In the genomic region with DNA sequence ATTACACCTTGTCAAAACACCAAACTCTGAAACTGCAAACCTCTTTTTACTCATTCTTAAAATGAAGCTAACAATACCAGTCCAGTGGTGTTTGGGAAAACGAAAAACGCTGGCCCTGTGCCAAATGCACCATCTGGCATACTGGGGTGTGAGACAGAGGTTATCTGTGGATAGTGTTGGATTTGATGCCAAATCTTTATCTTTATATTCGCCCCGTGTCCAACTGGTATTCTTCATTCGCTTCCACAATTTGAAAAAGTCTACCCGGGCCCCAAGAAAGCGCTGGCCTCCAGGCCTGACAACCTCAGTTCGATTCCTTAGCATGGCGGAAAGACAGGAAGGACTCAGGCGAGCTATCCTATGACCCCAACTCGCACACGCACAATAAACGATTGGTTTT, we compare ENCODE assay signal across 9 mouse cellular contexts. TPM values are rescaled to one million over a fixed set of nuclear protein-coding genes. Genes with fewer than 3 reads are reported as not detected.
DNase-seq lines count a peak whose midpoint lies in the region; ATAC-seq and TF ChIP-seq lines count a peak whose summit lies in the region.
"Had no signal": no experiment of that assay in that cellular context is flagged by ENCODE, and none has a peak within 500 bp of the region (broad histone marks: within the 10 kb centered on the region; RNA-seq: fewer than 3 reads in every experiment).

No protein-coding gene starts in this region.

- no peak for ATAC-seq in embryonic facial prominence, embryonic 14.5 days (ENCODE audit: low read depth)
- ATAC-seq in heart, embryonic 14.5 days (ENCODE audit: insufficient number of reproducible peaks, insufficient read depth, low FRiP score, low read depth) = no peak
- ATAC-seq in kidney, postnatal 0 days (replicated peaks; ENCODE audit: low FRiP score, low read depth) = no peak
- no peak for ATAC-seq in liver, embryonic 14.5 days (ENCODE audit: insufficient read depth)
- no peak for ATAC-seq in neural tube, embryonic 12.5 days (ENCODE audit: low FRiP score, low read depth)

- 0 out of 2 replicates have a peak, but pooled peaks cover 3% of the 10 kb centered on the region for H3K36me3 ChIP-seq in embryonic facial prominence, embryonic 14.5 days (ENCODE audit: control insufficient read depth, insufficient read depth, low read length)
- H3K36me3 ChIP-seq in heart, embryonic 14.5 days (ENCODE audit: control insufficient read depth, insufficient read depth, low read length) = no peaks in the 10 kb centered on the region
- no peaks in the 10 kb centered on the region for H3K36me3 ChIP-seq in kidney, postnatal 0 days (ENCODE audit: insufficient read depth, low read length)
- H3K36me3 ChIP-seq in liver, embryonic 14.5 days (replicated peaks; ENCODE audit: control insufficient read depth, insufficient read depth, low read depth) = peaks cover 2% of the 10 kb centered on the region; the same call in 1 of the 2 replicates
- H3K36me3 ChIP-seq in neural tube, embryonic 12.5 days = no peaks in the 10 kb centered on the region

- H3K9ac ChIP-seq in embryonic facial prominence, embryonic 14.5 days (ENCODE audit: low read depth, low read length) = peak overlapping the region; percentile 99
- H3K9ac ChIP-seq in heart, embryonic 14.5 days (ENCODE audit: low read length) = peak overlapping the region; percentile 99
- peak overlapping the region; percentile 99 for H3K9ac ChIP-seq in kidney, postnatal 0 days (ENCODE audit: low read depth, low read length)
- peak overlapping the region; percentile 98 for H3K9ac ChIP-seq in liver, embryonic 14.5 days (replicated peaks)
- H3K9ac ChIP-seq in neural tube, embryonic 12.5 days = peak overlapping the region; percentile 100

- no peaks in the 10 kb centered on the region for H3K9me3 ChIP-seq in embryonic facial prominence, embryonic 14.5 days (ENCODE audit: control insufficient read depth, low read length)
- H3K9me3 ChIP-seq in heart, embryonic 14.5 days (ENCODE audit: control insufficient read depth, low read length) = no peaks in the 10 kb centered on the region
- H3K9me3 ChIP-seq in kidney, postnatal 0 days (replicated peaks; ENCODE audit: low read length) = no peaks in the 10 kb centered on the region
- no peaks in the 10 kb centered on the region for H3K9me3 ChIP-seq in liver, embryonic 14.5 days (ENCODE audit: control insufficient read depth, low read length)
- H3K9me3 ChIP-seq in neural tube, embryonic 12.5 days = no peaks in the 10 kb centered on the region

- TF ChIP-seq CTCF in kidney, postnatal 0 days (IDR thresholded peaks at IDR 0.05; ENCODE audit: low read depth) = no peak
- no peak for TF ChIP-seq CTCF in liver, embryonic 14.5 days (IDR thresholded peaks at IDR 0.05; ENCODE audit: low read depth)

- H3K27me3 ChIP-seq in embryonic facial prominence, embryonic 14.5 days (replicated peaks; ENCODE audit: control insufficient read depth, insufficient read depth, low read length) = no peaks in the 10 kb centered on the region
- no peaks in the 10 kb centered on the region for H3K27me3 ChIP-seq in heart, embryonic 14.5 days (ENCODE audit: control insufficient read depth, insufficient read depth, low read length)
- H3K27me3 ChIP-seq in kidney, postnatal 0 days (ENCODE audit: insufficient read depth, low read length) = no peaks in the 10 kb centered on the region
- no peaks in the 10 kb centered on the region for H3K27me3 ChIP-seq in liver, embryonic 14.5 days (ENCODE audit: control insufficient read depth, insufficient read depth, low read length)
- H3K27me3 ChIP-seq in neural tube, embryonic 12.5 days (replicated peaks) = no peaks in the 10 kb centered on the region

- no peak for TF ChIP-seq EP300 in liver, embryonic 14.5 days (IDR thresholded peaks at IDR 0.05; ENCODE audit: low read depth)

- peaks cover 9% of the 10 kb centered on the region for H3K4me1 ChIP-seq in embryonic facial prominence, embryonic 14.5 days (ENCODE audit: control insufficient read depth, insufficient read depth, low read length)
- peaks cover 0 to 12% of the 10 kb centered on the region in 2 experiments; a peak in 2 of 4 replicates for H3K4me1 ChIP-seq in heart, embryonic 14.5 days (ENCODE audit: control insufficient read depth in 2 of 2, insufficient read depth in 2 of 2, low read length in 2 of 2)
- peaks cover 6% of the 10 kb centered on the region for H3K4me1 ChIP-seq in kidney, postnatal 0 days (replicated peaks; ENCODE audit: insufficient read depth, low read length)
- peaks cover 8 to 20% of the 10 kb centered on the region in 2 experiments for H3K4me1 ChIP-seq in liver, embryonic 14.5 days (replicated peaks; ENCODE audit: control insufficient read depth in 2 of 2, insufficient read depth in 2 of 2, low read length in 1 of 2)
- H3K4me1 ChIP-seq in neural tube, embryonic 12.5 days = peaks cover 18% of the 10 kb centered on the region

- peak overlapping the region; percentile 95 for H3K27ac ChIP-seq in embryonic facial prominence, embryonic 14.5 days (replicated peaks; ENCODE audit: low read depth, low read length)
- peak overlapping the region; percentile 27 to 82; a peak in 3 of 4 replicates for H3K27ac ChIP-seq in heart, embryonic 14.5 days (replicated peaks in 1 of 2; ENCODE audit: control insufficient read depth in 1 of 2, insufficient read depth in 1 of 2, low read depth in 2 of 2, low read length in 2 of 2)
- peak overlapping the region; percentile 91 for H3K27ac ChIP-seq in kidney, postnatal 0 days
- H3K27ac ChIP-seq in liver, embryonic 14.5 days = peak overlapping the region; percentile 63
- H3K27ac ChIP-seq in neural tube, embryonic 12.5 days = no peak overlapping the region

- H3K4me3 ChIP-seq in embryonic facial prominence, embryonic 14.5 days (ENCODE audit: low read depth, low read length) = peak overlapping the region; percentile 100
- H3K4me3 ChIP-seq in heart, embryonic 14.5 days (ENCODE audit: control insufficient read depth in 1 of 2, insufficient read depth in 1 of 2, low read depth in 1 of 2, low read length in 2 of 2) = peak overlapping the region; percentile 98 to 99
- H3K4me3 ChIP-seq in kidney, postnatal 0 days (replicated peaks; ENCODE audit: low read depth, low read length) = peak overlapping the region; percentile 97
- peak overlapping the region; percentile 96 to 99 for H3K4me3 ChIP-seq in liver, embryonic 14.5 days (ENCODE audit: insufficient read depth in 1 of 2, low read depth in 2 of 2, low read length in 2 of 2)
- H3K4me3 ChIP-seq in neural tube, embryonic 12.5 days = peak overlapping the region; percentile 98

- peak; percentile 47 to 48 for DNase-seq in B cell, adult 2 months
- peak; percentile 71 for DNase-seq in adrenal gland, postnatal 25 days
- DNase-seq in embryonic facial prominence, embryonic 14.5 days (ENCODE audit: low spot score) = peak; percentile 58
- peak; percentile 35 for DNase-seq in kidney, postnatal 0 days (ENCODE audit: low spot score)
- no peak for DNase-seq in liver, embryonic 14.5 days (ENCODE audit: low read depth in 3 of 3, low spot score in 3 of 3)
- peak; percentile 85 for DNase-seq in testis, postnatal 10 days (ENCODE audit: low spot score)

- under 1% methylated on average over 13 of the region's 13 CpGs for WGBS in embryonic facial prominence, embryonic 14.5 days
- WGBS in heart, embryonic 14.5 days = under 1% methylated on average over 13 of the region's 13 CpGs
- 3% methylated on average over 13 of the region's 13 CpGs for WGBS in kidney, postnatal 0 days
- 2% methylated on average over 13 of the region's 13 CpGs for WGBS in liver, embryonic 14.5 days (ENCODE audit: insufficient replicate concordance)
- 2% methylated on average over 13 of the region's 13 CpGs for WGBS in neural tube, embryonic 12.5 days

- H3K4me2 ChIP-seq in embryonic facial prominence, embryonic 14.5 days (ENCODE audit: low read depth, low read length) = peak overlapping the region; percentile 53
- peak overlapping the region; percentile 73 for H3K4me2 ChIP-seq in heart, embryonic 14.5 days (ENCODE audit: low read length)
- peak overlapping the region; percentile 56 for H3K4me2 ChIP-seq in kidney, postnatal 0 days (ENCODE audit: low read length)
- H3K4me2 ChIP-seq in liver, embryonic 14.5 days (ENCODE audit: low read depth) = peak overlapping the region; percentile 82
- peak overlapping the region; percentile 71 for H3K4me2 ChIP-seq in neural tube, embryonic 12.5 days (replicated peaks)

RNA-seq across cellular contexts. Expression of a gene that starts 1.0 kb away (rescaled TPM):
- total RNA-seq in adrenal gland, postnatal 25 days (2021) = 44.2 and 59.3 TPM in 2 replicates
- polyA plus RNA-seq in embryonic facial prominence, embryonic 14.5 days (2014; fragmentation: Nextera tagmentation; extraction: Ambion mirVana) = 48.6 and 54.1 TPM in 2 replicates
- polyA plus RNA-seq in heart, embryonic 14.5 days (2014; fragmentation: Nextera tagmentation; extraction: Ambion mirVana) = 40.0 and 45.9 TPM in 2 replicates
- polyA plus RNA-seq in kidney, postnatal 0 days (2015; fragmentation: Nextera tagmentation; extraction: Ambion mirVana) = 28.8 TPM in 2 replicates
- polyA plus RNA-seq in liver, embryonic 14.5 days (2012; rRNA removed) = 15.3 and 17.8 TPM in 2 replicates
- 12.0 and 14.0 TPM in 2 replicates for polyA plus RNA-seq in liver, embryonic 14.5 days (2014; fragmentation: Nextera tagmentation; extraction: Ambion mirVana)
- 115 and 137 TPM in 2 replicates for polyA plus RNA-seq in neural tube, embryonic 12.5 days (2016; fragmentation: Nextera tagmentation; extraction: Ambion mirVana)

RNA-seq across cellular contexts. Expression of a gene that starts 8.8 kb away (rescaled TPM):
- total RNA-seq in adrenal gland, postnatal 25 days (2021) = not detected in 2 replicates
- polyA plus RNA-seq in embryonic facial prominence, embryonic 14.5 days (2014; fragmentation: Nextera tagmentation; extraction: Ambion mirVana) = not detected in 2 replicates
- polyA plus RNA-seq in heart, embryonic 14.5 days (2014; fragmentation: Nextera tagmentation; extraction: Ambion mirVana) = not detected in 2 replicates
- not detected in 2 replicates for polyA plus RNA-seq in kidney, postnatal 0 days (2015; fragmentation: Nextera tagmentation; extraction: Ambion mirVana)
- not detected in 2 replicates for polyA plus RNA-seq in liver, embryonic 14.5 days (2012; rRNA removed)
- not detected in 2 replicates for polyA plus RNA-seq in liver, embryonic 14.5 days (2014; fragmentation: Nextera tagmentation; extraction: Ambion mirVana)
- not detected in 2 replicates for polyA plus RNA-seq in neural tube, embryonic 12.5 days (2016; fragmentation: Nextera tagmentation; extraction: Ambion mirVana)
- total RNA-seq: common myeloid progenitor, adult 5-6 weeks had no signal

RNA-seq across cellular contexts. Expression of a gene that starts 20.9 kb away (rescaled TPM):
- not detected in 2 replicates for total RNA-seq in adrenal gland, postnatal 25 days (2021)
- polyA plus RNA-seq in embryonic facial prominence, embryonic 14.5 days (2014; fragmentation: Nextera tagmentation; extraction: Ambion mirVana) = not detected in 2 replicates
- not detected in 2 replicates for polyA plus RNA-seq in heart, embryonic 14.5 days (2014; fragmentation: Nextera tagmentation; extraction: Ambion mirVana)
- not detected in 2 replicates for polyA plus RNA-seq in kidney, postnatal 0 days (2015; fragmentation: Nextera tagmentation; extraction: Ambion mirVana)
- 0.01 TPM in 1 of 2 replicates, not detected in the other for polyA plus RNA-seq in liver, embryonic 14.5 days (2012; rRNA removed)
- polyA plus RNA-seq in liver, embryonic 14.5 days (2014; fragmentation: Nextera tagmentation; extraction: Ambion mirVana) = not detected in 2 replicates
- polyA plus RNA-seq in neural tube, embryonic 12.5 days (2016; fragmentation: Nextera tagmentation; extraction: Ambion mirVana) = not detected in 2 replicates
- total RNA-seq: common myeloid progenitor, adult 5-6 weeks had no signal

Comparison
In these comparisons a context has a peak if more than half of its experiments do, and no peak if none do; other contexts are left out.
1. DNase-seq: peak in B cell, adult 2 months (2 of 2), adrenal gland, postnatal 25 days (single experiment), embryonic facial prominence, embryonic 14.5 days (single experiment), kidney, postnatal 0 days (single experiment) and testis, postnatal 10 days (single experiment); none in liver, embryonic 14.5 days (0 of 3).
2. Peak in every context shown above with its lines, with median percentiles within 50 percentile points of each other: H3K4me2 ChIP-seq, H3K4me3 ChIP-seq and H3K9ac ChIP-seq.